Mouse (Mus musculus): Measurements from ENCODE around the gene Nmur1.

The Nmur1 gene

DNA sequence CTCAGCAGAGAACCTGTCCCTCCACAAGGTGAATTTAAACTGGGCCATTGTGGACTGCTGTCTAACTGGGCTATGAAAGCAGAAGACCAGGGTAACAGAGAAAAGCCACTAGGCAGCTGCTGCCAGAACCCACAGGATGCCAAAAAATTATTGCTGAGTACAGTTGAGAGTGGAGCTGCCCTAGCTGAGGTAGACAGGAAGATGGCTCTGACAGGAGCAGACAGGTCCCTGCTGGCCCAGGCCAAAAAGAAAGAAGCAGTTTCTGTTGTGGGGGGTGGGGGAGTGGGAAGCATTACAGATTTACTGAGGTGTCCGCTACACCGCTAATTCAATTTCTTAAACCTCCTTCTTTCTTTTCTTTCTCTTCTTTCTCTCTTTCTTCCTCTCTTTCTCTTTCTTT is 16.6 kb downstream of the Nmur1 start:
- DNase-seq (ENCODE audit: low spot score in 2 of 2) = no peak

DNA sequence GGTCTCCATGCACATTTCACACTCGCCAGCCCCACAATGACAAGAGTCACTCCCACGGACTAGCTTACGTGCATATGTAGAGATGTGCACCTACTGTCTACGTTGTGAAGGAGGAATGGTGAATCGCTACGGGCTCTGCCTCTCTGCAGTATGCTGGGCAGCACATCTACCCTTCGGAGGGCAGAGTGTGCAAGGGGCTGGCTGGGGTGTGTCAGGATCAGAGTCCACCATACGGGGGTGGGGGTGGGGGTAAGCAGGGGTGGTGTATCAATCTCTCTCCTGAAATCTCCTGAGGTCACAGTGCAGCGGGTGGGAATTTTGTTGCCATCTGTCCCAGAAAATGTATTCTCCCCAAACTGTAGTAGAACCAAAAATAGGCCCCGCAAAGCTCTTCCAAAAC is 17.5 kb downstream of the Nmur1 start:
- DNase-seq (ENCODE audit: low spot score in 2 of 2) = no peak

DNA sequence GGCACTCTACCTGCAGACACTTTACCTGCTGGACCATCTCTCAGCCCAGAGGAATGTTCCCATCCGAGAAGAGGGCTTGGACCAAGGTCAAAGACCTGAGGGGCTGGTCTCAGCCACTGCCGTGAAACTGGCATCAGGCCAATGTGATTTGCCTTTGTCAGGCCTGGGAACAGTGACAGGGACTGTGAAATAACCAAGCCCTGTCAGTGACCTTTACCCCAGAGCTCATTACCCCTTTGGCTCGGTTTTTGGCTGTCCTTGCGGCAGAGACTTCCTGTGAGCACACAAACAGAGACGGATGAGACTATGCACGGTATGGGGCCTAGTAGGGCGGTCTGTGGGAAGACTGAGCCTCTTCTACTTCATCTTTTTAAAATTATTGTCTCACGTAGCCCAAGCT is 19.1 kb downstream of the Nmur1 start:
- DNase-seq (ENCODE audit: low spot score in 2 of 2) = no peak

DNA sequence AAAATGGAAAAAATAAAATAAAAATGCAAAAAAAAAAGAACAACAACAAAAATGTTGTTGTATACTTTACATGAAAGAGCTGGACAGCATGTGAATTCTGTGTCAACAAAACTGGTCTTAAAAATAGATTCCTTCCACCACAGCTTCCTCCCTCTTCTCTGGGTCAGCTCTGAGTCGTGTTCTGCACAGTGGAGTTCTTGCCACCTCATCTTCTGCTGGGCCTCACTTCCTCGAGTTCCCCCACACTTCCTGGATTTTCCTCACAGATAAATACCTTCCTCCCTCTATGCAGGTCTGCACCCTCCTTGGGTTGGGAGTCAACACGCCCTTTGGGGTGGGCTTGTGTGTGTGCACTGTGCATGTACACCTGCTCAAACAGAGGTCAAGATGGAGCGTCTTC is 19.7 kb downstream of the Nmur1 start:
- DNase-seq (ENCODE audit: low spot score in 2 of 2) = no peak

DNA sequence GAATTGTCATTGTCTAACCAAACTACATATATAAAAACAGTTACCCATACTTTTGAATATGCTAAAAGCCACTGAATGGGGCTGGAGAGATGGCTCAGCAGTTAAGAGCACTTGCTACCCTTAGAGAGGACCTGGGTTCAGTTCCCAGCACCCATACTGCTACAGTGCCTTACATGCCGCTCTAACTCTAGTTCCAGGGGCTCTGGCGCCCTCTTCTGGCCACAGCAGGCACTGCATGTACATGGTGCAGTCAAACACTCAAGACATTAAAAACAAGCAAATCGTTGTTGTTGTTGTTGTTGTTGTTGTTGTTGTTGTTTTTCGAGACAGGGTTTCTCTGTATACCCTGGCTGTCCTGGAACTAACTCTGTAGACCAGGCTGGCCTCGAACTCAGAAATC is 21.2 kb downstream of the Nmur1 start:
- DNase-seq (ENCODE audit: low spot score in 2 of 2) = no peak

DNA sequence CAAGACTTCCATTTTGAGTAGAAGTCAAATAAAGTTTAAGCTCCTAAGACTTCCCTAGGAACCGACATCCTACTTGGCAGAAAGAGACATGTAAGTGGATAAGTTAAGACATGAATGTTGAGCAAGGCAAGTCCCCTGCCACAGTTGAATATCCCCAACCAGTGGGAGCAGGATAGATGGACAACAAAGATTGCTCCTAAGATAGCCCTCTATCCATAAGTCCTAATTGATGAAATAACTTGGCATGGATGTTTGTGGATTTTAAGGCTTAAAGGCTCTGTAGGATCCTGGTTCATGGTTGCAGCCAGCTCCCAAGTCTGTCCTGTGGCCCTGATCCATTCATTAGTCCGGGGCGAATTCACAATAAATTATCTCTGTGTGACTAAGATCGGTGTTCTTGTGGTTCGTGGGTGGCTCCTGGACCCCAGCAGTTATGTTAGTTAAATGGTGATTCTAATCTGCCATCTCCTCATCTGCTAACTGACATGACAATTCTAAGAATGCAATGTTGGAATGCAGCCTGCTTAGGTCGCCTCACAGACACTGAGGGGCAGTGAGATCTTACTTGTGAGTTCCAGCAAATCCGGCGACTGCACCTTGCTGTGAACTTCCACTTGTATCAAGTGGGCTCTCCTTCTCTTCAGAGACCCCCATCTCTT is 25.8 kb downstream of the Nmur1 start:
- DNase-seq (ENCODE audit: low spot score in 2 of 2) = no peak

DNA sequence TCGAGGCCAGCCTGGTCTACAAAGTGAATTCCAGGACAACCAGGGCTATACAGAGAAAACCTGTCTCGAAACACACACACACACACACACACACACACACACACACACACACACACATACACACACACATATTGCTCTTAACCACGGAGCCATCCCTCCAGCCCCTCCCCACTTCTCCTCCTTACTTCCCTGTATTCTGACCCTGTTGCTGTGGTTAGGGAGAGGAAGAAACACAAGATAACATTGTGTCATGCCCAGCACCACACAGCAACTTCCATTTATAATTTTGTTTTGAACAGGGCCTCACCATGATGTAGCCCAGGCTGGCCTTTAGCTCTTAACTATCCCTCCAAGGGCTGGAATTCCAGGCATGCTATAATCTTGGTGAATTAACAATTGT is 26.7 kb downstream of the Nmur1 start:
- DNase-seq (ENCODE audit: low spot score in 2 of 2) = no peak

DNA sequence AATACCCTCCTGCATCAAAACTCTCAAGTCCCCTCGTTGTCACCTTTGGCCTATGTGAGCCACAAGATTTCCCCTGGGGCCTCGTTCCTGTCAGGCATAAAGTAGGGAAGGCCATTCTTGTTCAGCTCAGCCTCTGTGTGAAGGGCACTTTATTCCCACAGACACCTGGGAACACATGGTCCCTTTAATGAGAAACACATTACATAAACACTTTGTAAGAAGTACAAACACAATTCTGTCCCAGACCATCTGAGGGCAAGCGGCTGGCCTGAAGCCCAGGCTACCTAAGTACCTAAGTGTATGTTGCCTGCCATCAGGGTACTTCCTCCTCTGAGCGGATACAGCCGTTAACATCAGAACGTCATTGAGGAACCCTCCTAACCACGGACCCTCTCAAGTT is 27.8 kb downstream of the Nmur1 start:
- DNase-seq (ENCODE audit: low spot score in 2 of 2) = no peak

DNA sequence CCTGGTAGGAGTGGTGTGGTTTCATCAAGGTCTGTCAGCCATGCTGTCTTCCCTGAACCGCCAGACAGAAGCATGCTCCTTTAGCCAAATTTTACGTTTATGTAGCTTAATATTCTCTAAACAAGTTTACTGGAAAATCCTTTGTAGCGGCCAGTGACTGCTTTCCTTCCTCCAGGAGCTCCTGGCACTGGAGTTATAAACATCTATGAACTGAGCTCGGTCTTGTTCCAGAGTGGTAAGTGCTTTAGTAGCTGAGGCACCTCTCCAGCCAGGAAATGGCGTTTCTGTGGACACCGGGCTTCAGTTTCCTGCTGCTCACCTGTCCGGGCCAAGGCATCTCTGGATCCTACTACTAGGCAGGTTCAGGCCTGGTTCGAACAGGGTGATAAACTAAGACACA is 28.4 kb downstream of the Nmur1 start:
- no peak for DNase-seq (ENCODE audit: low spot score in 2 of 2)

DNA sequence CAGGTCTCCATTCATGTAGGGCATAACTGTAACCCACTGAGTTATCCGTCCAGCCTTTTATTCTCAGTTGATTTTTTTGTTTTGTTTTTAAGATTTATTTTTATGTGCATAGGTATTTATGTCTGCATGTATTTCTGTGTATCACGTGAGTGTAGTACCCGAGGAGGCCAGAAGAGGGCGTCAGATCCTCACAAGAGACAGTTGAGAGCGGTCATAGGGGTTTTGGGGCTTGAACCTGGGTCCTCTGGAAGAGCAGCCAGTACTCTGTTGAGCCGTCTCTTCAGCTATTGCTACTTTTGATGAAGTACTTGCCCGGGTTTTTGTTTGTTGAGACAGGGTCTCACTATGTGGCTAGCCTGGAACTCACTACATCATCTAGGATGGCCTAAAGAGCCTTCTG is 30.1 kb downstream of the Nmur1 start:
- no peak for DNase-seq (ENCODE audit: low spot score in 2 of 2)

DNA sequence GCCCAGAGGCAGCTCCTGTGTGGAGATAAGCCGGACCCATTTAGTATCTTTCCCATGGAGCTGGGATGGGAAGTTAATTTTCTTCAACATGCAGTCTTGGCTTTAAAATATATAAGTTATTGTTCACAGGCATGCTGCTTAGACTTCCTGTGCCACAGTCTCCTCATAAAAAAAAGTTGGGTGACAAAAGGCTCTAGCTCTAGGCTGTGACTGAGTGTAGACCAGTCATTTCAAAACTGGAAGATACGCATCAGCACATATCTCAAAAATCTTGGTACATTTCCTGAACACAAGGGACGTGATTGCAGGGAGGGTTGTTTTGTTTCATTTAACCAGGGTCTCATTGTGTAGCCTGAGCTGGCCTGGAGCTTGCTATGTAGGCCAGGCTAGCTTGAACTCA is 31.8 kb downstream of the Nmur1 start:
- DNase-seq (ENCODE audit: low spot score in 2 of 2) = no peak

DNA sequence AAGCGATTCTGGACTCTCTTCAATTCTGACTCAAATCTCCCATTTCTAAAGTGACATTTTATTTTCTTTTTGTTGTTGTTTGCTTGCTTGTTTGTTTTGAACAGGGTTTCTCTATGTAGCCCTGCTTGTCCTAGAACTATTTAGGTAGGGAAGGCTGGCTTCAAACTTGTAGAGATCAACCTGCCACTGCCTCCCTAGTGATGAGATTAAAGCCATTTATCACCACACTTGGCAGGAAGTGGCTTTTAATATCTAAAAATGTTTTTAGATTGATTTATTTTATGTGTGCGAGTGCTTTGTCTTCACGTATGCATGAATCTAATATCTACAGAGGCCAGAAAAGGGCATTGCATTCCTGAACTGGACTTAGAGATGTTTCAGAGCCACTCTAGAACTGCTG is 32.8 kb downstream of the Nmur1 start:
- no peak for DNase-seq (ENCODE audit: low spot score in 2 of 2)

DNA sequence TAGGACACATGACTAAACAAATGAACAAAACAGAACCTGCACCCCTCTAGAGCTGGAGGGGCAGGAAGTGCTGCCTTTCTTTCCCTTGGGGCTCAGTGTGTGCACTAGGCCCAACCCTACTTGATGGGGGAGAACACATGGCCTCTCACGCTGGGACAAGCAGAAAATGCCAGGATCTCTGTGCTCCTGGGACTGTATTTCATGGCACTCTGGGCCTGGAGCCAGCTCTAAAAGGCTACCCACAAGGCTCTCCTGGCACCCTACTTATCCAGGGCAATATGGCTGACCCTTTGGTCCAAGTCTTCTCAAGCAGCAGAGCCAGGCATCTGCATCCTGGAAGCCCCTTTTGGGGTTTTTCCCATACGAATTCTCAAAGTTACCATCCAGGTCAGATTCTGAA is 34.6 kb downstream of the Nmur1 start:
- no peak for DNase-seq (ENCODE audit: low spot score in 2 of 2)

DNA sequence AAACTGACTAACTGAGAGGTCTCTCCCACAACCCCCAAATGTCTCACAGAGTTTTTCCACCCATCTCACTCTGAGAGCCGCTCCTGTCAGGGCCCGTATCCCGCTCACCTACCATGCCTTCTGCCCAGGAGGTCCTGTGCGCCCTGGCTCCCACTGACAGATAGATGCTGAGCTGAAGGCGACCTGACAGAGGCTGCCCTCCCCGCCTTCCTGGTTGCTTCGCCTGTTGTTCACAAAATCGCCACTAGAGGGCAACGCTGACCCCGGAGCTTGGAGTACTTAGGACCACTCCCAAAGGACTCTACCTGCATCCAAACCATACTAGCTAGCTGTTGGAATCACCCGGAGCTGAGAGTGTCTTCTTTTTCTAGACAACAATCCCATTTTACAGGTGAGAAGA is 36.8 kb downstream of the Nmur1 start:
- DNase-seq (ENCODE audit: low spot score in 2 of 2) = peak; percentile 50 to 82

DNA sequence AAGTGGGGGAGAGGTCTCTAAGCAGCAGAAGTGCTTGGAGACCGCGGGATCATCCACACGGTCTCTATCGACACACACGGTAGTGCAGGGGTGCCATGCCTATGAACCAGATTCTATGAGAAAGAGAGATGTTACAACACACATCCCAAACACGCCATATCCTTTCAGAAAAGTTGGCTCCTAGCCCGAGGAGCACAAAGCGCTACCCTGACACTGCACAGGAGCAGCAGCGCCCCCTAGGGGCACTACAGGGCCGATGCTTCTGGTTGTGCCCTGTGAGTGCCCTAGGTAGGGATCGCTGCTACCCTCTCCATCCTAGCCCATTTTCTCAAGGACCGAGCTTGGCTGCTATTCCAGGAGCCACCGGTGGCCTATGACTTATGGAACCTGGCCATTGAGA is 45.0 kb downstream of the Nmur1 start:
- no peak for DNase-seq (ENCODE audit: low spot score in 2 of 2)

DNA sequence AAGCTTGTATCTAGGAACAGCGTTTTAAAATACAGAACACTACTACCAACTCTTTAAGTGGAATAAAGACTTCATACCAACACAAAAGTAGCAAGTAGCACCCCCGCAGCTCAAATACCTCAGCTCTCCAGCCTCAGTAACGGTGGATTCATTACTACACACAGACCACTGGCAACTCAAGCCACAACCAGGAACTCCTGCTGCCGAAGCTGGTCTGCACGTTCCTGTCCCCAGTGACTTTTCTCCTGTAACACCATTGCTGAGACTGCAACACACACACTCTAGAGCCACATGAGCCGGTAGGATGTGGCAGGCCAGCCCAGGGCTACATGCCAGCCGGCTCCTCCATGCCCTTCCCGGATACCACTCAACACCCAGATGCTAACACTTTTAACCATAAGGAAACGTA is 46.9 kb downstream of the Nmur1 start:
- DNase-seq (ENCODE audit: low spot score in 2 of 2) = no peak

DNA sequence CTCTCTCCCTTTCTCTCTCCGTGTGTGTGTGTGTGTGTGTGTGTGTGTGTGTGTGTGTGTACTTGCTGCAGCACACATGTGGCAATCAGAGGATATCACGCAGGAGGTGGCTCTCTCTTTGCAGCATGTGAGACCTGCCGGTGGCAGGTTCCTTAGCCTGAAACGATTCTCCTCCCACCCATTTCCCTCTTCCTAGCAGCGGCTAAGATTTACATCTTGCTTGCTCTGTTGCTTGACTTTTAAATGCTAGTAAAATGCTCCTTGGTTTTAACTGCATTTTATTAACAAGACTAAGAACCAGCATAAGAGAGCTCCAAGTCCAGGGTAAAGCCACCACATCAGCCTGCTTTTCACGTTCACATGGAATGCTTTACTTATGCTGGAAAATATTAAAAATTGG is 47.4 kb downstream of the Nmur1 start:
- no peak for DNase-seq (ENCODE audit: low spot score in 2 of 2)

DNA sequence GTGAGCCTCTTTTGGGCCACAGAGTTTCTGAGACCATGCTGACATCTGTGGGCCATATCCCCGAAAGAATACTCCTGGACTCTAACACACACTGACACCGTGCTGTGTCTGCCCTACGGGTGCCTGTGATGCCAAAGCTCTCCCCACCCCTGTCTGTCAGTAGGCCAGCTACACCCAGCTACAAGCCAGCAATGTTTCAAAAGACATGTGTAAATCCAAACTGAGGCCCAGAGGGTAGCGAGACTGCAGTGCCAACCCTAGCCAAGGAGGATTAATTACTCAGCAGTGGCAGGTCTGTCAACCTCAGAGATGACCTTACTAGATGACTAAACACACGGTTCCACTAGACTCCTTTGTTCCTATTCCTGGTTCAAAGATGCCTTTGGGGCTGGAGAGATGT is 49.7 kb downstream of the Nmur1 start:
- DNase-seq (ENCODE audit: low spot score in 2 of 2) = no peak

DNA sequence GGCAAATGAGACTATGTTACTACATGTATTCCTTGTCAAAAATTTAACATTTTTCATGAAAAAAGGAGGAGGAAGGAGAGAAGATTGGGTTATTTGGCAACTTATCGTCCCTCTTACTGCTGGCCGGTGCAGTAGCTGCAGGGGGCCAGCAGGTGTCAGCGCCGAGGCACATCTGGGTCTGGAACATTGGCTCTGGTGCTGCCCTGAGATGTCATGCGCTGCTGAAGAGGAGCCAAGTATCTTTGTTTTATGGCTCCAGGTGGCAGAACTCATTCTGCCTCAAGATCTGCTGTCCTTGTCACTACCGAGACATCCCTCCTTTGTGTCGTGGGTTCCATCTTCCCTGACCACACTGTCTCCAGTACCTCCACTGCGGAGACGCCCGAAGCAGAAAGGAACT is 54.0 kb downstream of the Nmur1 start:
- DNase-seq (ENCODE audit: low spot score in 2 of 2) = peak; percentile 39 to 69

DNA sequence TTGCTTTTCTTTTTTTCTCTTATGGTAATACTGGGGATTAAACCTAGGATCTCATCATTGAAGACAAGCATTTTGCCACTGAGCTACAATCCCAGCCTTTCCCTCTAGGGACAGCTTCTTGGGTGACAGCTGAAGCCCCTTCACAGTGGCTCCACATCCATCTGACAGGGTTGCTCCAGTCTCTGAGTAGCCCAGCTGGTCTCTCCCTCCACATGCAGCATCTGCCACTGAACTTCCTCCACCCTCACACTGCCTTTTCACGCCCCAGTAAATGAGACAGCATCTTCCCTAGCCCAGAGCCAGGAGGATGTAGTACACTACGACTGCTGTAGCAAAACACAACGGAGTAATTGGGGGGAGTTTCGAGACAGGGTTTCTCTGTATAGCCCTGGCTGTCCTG is 57.9 kb downstream of the Nmur1 start:
- DNase-seq (ENCODE audit: low spot score in 2 of 2) = no peak

DNA sequence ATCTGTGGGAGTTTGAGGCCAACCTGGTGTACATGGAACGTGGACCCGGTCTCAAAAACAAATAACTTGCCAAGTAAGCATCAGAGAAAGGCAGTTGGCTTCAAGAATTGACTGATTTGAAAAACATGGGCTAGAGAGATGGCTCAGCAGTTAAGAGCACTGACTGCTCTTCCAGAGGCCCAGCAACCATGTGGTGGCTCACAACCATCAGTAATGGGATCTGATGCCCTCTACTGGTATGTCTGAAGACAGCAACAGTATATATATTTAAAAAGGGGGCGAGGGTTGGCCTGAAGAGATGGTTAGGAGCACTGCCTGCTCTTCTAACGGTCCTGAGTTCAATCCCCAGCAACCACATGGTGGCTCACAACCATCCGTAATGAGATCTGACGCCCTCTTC is 62.4 kb downstream of the Nmur1 start:
- DNase-seq (ENCODE audit: low spot score in 2 of 2) = no peak

DNA sequence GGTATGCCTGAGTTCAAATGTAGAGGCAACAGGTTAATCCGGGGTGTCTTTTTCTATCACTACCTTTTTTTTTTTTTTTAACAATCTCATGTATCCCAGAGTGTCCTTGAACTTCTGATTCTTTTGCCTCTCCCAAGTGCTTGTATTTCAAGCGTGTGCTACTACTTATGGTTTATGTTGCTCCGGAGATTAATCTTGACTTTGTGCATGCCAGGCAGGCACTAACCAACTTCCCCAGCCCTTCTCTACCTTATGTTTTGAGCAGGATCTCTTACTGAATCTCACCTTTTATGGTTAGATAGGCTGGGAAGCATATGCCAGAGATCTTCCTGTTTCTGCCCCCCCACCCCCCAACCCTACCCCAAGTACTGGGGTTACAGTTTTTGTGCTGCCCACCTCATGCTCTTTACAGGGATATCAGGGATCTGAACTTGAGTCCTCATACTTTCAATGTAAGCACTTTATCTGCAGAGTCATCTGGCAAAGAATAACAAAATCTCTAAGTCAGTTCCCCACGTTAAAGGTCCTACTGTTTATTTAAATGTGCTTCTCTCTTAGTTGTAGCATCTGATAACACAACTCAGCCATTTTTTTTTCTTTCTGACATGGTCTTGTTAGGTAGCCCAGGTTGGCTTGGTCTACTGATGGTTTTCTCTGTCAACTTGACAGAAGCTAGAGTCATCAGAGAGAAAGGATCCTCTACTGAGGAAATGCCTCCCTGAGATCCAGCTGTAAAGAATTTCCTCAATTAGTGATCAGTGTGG is 64.0 kb downstream of the Nmur1 start:
- DNase-seq (ENCODE audit: low spot score in 2 of 2) = no peak

DNA sequence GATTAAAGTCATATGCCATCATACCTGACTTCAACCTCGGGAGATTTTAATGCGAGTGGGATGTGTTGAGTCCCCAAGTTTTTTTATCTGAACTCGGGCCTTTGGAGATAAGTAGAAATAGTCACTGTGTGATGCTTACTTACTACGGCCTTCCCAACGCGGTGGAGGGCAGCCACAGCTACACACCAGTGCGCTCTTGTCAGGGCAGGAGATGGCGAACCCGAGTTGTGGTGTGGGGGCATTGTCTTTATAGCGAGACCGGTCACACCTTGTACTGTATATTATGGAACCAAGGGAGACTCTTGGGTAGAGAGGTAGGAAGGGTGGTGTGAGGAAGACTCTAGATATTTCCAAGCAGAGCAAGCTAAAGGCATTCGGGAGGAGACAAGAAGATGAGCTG is 65.6 kb downstream of the Nmur1 start:
- no peak for DNase-seq (ENCODE audit: low spot score in 2 of 2)

DNA sequence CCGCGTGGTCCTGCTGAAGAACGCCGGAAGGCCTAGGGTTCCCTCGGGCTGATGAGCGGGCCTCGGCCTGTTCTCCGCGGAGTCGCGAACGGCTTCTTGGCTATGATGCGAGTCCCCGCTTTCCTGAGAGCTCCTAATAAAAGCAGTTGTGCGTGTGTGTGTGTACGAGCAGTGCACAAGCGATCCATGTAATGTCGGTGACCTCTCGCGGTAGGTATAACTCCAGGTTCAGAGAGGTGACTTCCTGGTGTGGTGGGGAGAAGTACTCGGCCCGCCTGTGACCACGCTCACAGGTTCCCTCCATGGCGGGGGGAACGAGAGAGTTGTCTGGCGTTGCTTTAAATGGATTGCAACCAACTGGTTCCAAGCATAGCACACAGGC is 66.2 kb downstream of the Nmur1 start:
- DNase-seq (ENCODE audit: low spot score in 2 of 2) = no peak
